Mouse (Mus musculus): ENCODE results near the gene Wdr70.
A peak's percentile ranks its signal among the peaks of the same experiment; 100 is the strongest.
"Not testable (repeated sequence)": the region's sequence is repeated elsewhere in the genome, so short reads cannot be mapped to it uniquely, and the experiment has no call there.

Gene Wdr70

GRCm38 (mm10) chr15:8098774-8099749 lies at the start of gene Wdr70:
TSS of gene Wdr70 (minus strand) at chr15:8099209.
- DNase-seq (ENCODE audit: low read depth, low spot score) = peak; percentile 97

- DNase-seq (ENCODE audit: low read depth, low spot score) = no peak
Measured at GRCm38 (mm10) chr15:8135606-8136005, 36.6 kb upstream of the Wdr70 start.

GRCm38 (mm10) chr15:8131761-8132160 lies 32.8 kb upstream of the Wdr70 start:
- no peak for DNase-seq (ENCODE audit: low read depth, low spot score)

- DNase-seq (ENCODE audit: low read depth, low spot score) = no peak
Measured at GRCm38 (mm10) chr15:8131268-8131667, 32.3 kb upstream of the Wdr70 start.

- no peak for DNase-seq (ENCODE audit: low read depth, low spot score)
Measured at GRCm38 (mm10) chr15:8129281-8129680, 30.3 kb upstream of the Wdr70 start.

GRCm38 (mm10) chr15:8109782-8110181 lies 10.8 kb upstream of the Wdr70 start:
- DNase-seq (ENCODE audit: low read depth, low spot score) = no peak

- peak; percentile 96 for DNase-seq (ENCODE audit: low read depth, low spot score)
Measured at GRCm38 (mm10) chr15:8108966-8109743, 10.1 kb upstream of the Wdr70 start, which contains the start of gene Nup155. TSS of gene Nup155 (plus strand) at chr15:8109273.

- no peak for DNase-seq (ENCODE audit: low read depth, low spot score)
Measured at GRCm38 (mm10) chr15:8108360-8108965, 9.5 kb upstream of the Wdr70 start.

GRCm38 (mm10) chr15:8101975-8102542 lies 3.0 kb upstream of the Wdr70 start:
- DNase-seq (ENCODE audit: low read depth, low spot score) = not testable (repeated sequence)

- DNase-seq (ENCODE audit: low read depth, low spot score) = peak; percentile 69
Measured at GRCm38 (mm10) chr15:8097853-8098252, 1.2 kb downstream of the Wdr70 start.

- not testable (repeated sequence) for DNase-seq (ENCODE audit: low read depth, low spot score)
Measured at GRCm38 (mm10) chr15:8092668-8093067, 6.3 kb downstream of the Wdr70 start.

GRCm38 (mm10) chr15:8090685-8091084 lies 8.3 kb downstream of the Wdr70 start:
- DNase-seq (ENCODE audit: low read depth, low spot score) = no peak

- no peak for DNase-seq (ENCODE audit: low read depth, low spot score)
Measured at GRCm38 (mm10) chr15:8088715-8089114, 10.3 kb downstream of the Wdr70 start.

- no peak for DNase-seq (ENCODE audit: low read depth, low spot score)
Measured at GRCm38 (mm10) chr15:8087293-8087692, 11.7 kb downstream of the Wdr70 start.

GRCm38 (mm10) chr15:8082139-8082538 lies 16.9 kb downstream of the Wdr70 start:
- no peak for DNase-seq (ENCODE audit: low read depth, low spot score)

GRCm38 (mm10) chr15:8073159-8073558 lies 25.9 kb downstream of the Wdr70 start:
- DNase-seq (ENCODE audit: low read depth, low spot score) = not testable (repeated sequence)

- no peak for DNase-seq (ENCODE audit: low read depth, low spot score)
Measured at GRCm38 (mm10) chr15:8065221-8065620, 33.8 kb downstream of the Wdr70 start.

GRCm38 (mm10) chr15:8051177-8051576 lies 47.8 kb downstream of the Wdr70 start:
- DNase-seq (ENCODE audit: low read depth, low spot score) = no peak

GRCm38 (mm10) chr15:8039834-8040233 lies 59.2 kb downstream of the Wdr70 start:
- no peak for DNase-seq (ENCODE audit: low read depth, low spot score)

GRCm38 (mm10) chr15:8038457-8038856 lies 60.6 kb downstream of the Wdr70 start:
- peak; percentile 6 for DNase-seq (ENCODE audit: low read depth, low spot score)

- no peak for DNase-seq (ENCODE audit: low read depth, low spot score)
Measured at GRCm38 (mm10) chr15:8037825-8038224, 61.2 kb downstream of the Wdr70 start.
